Mouse (Mus musculus) kidney, postnatal 10 days (tissue): Measurements from ENCODE around the gene Nanos3.

ENCODE experiments used
- DNase-seq: peaks from one replicate; pipeline ENCODE4 v3.0.0; 2021; ENCODE audit warnings: mixed read lengths

Gene Nanos3

GRCm38 (mm10) chr8:84200652-84201544 is 15.9 kb upstream of the Nanos3 start:
- peak; percentile 91 for DNase-seq

- peak; percentile 53 for DNase-seq
Observed at GRCm38 (mm10) chr8:84200126-84200555, 15.1 kb upstream of the Nanos3 start.

DNA sequence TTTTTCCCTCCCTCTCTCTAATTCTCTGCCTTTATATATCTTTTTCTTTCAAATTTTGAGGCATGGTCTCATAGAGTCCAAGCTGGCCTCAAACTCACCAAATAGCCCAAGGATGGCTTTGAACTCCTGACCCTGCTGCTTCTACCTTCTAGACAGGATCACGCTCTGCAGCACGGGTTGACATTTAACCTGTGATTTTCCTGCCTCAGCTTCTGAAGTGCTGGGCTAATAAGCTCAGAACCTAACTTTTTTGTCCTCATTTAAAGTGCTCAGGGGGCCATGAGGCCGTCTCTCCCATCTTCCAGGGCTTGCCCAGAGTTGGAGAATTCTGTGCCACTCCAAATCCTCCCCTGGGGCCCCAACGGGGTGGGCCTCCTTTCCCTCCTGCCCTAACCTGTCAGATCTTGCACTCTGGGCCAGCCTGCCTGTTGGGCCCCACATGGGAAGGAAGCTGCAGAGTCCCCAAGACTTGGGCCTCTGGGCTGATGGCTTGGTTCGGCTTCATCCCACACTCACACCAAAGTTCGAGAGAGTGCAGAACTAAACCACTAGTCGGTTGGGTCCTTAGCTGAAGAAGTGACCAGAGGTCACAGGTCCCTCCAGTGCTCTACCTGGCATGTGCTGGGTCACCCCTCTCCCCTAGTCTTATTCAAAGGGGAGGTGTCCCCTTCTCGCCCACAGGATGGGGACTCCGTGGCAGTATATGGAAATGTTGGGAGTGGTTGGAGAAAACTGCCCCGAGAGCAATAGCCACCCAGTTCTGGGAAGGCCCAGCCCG is 14.5 kb upstream of the Nanos3 start:
- DNase-seq, result no peak

DNA sequence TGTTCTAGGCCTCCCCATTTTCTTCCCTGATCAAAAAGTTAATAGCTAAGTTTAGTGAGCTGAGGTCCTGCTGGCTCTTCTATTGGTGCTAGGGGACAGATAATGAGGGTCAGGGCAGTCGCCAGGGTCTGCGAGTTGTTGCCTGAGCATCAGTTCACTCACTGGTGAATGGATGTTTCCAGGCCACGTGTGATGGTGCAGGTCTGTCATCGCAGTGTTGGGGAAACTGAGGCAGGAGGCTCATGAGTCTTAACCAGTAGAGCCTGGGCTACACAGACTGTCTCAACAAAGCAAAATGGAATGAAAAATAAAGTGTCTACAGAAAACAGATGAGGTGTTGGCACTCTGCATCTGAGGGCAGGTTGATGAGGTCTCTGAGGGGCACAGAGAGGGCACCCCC is 13.9 kb upstream of the Nanos3 start:
- DNase-seq, result no peak

DNA sequence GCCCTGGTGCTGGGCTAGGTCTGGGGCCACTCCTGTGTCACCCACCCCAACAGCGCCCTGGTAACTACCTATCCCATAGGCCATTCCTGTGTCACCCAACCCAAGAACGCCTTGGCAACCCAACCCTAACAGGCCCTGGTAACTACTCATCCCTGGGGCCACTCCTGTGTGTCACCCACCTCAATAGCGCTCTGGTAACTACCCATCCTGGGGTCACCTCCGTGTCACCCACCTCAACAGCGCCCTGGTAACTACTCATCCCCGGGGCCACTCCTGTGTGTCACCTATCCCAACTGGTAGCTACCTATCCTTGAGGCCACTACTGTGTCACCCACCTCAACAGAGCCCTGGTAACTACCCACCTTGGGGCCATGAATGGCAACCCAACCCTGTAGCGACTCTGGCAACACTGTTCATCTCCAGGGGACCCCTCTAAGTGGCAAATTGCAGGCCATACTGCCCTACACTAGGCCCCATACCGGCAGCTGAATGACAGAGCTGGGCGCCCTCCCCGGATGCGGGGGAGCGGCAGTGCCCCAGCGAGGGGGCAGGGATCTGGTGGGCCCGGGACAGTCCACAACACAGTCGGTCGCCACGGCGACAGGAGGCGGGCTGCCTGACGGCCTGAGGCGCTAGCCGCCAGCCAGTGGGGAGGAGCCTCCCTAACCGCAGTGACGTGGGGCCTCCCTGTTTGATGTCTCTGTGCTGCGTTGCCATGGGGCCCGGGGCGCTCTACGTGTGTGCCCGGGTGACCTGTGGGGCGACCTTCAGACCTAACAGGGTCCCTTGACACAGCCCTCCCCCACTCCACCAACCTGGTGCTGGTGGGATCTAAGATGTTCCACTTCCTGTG is 13.1 kb upstream of the Nanos3 start:
- peak; percentile 93 for DNase-seq

- DNase-seq, result peak; percentile 96
Observed at GRCm38 (mm10) chr8:84197141-84197921, 12.3 kb upstream of the Nanos3 start.

DNA sequence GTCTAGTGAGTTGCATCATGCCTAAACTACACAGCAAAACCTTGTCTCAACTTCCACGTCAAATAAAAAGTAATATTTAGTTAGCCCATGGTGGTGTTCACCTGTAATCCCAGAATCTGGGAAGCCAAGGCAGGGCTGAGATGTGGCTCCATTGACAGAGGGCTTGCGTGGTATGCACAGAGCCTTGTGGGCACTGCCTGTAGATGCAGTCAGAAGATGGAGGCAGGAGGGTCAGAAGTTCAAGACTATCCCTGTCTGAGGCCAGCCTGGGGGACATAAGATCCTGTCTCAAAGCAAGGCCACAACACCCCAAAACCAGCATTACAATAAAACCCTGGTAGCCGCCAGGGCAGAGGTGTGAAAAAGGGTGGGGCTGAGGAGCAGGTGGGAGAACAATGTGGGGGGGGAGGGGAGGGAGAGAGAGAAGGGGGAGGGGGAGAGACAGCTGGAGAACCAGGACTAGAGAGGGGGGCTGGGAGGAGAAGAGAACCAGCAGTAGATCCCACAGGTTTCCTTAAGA is 9.3 kb upstream of the Nanos3 start:
- no peak for DNase-seq

- peak; percentile 12 for DNase-seq
Observed at GRCm38 (mm10) chr8:84193566-84193965, 8.5 kb upstream of the Nanos3 start.

- DNase-seq, result no peak
Observed at GRCm38 (mm10) chr8:84193161-84193560, 8.1 kb upstream of the Nanos3 start.

DNA sequence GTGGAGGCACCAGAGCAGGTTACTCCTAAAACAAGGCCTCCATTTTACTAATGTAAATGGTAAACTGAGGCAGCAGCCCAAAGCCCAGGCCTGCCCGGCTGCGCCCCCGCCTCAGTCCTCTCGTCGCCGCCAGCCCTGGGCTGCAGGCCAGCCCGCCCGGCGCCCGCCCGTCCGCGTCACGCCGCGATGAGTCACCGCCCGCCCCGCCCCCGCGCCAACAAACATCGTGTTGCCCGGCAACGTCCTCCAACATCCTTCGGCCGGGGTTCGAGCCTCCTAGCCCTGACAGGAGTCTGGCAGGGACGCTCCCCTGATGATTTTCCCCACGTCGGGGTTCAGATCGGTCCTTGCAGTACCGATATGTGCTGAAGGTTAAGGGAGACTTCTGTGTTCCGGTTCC is 7.5 kb upstream of the Nanos3 start:
- DNase-seq, result peak; percentile 92

GRCm38 (mm10) chr8:84192023-84192422 is 7.0 kb upstream of the Nanos3 start:
- DNase-seq, result peak; percentile 79

- DNase-seq, result peak; percentile 51
Observed at GRCm38 (mm10) chr8:84190191-84190867, 5.3 kb upstream of the Nanos3 start.

DNA sequence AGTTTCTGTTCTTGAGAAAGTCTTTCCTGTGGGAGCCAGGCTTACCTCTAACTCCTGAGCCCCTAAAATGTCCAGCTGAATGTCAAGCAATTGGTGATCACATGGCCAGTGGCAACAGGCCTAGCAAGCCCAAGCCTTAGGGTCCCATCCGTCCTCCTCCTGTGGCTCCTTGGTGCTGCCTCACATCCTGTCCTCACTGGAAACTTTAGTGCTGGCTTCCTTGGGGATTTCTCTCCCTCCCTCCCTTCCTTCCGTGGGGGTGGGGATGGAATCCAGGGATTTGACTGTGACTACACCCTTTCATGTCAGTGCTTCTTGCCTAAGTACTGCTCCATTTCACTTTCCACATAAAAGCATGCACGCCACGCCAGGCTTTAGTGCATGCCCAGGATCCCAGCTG is 4.6 kb upstream of the Nanos3 start:
- peak; percentile 80 for DNase-seq

DNA sequence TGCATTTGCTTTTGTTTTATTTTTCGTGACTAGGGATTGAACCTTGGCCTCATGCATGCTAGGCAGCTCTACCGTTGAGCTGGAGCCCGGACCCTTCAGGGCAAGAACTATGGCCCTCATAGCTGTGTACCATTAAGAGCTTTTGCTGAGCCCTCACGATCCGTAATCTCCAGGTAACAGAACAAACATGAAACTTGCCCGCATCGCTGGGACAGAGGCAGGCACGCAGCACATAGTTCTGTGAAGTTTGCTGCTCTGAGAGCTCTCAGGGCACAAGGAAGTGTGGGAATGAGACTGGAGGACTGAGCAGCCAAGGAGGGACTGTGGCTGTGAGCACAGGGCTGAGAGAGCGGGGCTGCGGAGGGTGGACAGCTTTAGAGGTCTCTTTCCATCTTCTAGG is 3.7 kb upstream of the Nanos3 start:
- DNase-seq, result peak; percentile 35

- DNase-seq, result peak; percentile 81
Observed at GRCm38 (mm10) chr8:84187065-84187755, 2.2 kb upstream of the Nanos3 start.

DNA sequence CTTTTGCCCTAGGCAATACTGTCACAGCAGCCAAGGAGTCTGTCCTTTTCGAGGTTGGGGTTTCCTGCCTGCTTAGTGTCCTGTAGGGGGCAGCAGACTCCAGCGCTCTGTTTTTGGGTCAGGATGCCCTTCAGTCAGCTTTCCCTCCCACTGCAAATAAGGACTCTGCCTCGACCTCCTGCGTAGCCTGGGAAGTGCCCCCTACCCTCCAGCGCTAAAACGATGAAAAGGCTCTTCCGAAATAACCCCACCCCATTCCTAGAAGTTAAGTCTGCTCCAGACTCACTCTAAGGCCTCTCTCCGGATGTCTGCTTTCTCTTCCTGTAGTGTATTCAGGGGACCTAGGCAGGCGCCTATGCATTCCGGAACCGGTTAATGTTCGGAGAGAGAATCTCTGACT is 1.5 kb upstream of the Nanos3 start:
- DNase-seq, result peak; percentile 84

DNA sequence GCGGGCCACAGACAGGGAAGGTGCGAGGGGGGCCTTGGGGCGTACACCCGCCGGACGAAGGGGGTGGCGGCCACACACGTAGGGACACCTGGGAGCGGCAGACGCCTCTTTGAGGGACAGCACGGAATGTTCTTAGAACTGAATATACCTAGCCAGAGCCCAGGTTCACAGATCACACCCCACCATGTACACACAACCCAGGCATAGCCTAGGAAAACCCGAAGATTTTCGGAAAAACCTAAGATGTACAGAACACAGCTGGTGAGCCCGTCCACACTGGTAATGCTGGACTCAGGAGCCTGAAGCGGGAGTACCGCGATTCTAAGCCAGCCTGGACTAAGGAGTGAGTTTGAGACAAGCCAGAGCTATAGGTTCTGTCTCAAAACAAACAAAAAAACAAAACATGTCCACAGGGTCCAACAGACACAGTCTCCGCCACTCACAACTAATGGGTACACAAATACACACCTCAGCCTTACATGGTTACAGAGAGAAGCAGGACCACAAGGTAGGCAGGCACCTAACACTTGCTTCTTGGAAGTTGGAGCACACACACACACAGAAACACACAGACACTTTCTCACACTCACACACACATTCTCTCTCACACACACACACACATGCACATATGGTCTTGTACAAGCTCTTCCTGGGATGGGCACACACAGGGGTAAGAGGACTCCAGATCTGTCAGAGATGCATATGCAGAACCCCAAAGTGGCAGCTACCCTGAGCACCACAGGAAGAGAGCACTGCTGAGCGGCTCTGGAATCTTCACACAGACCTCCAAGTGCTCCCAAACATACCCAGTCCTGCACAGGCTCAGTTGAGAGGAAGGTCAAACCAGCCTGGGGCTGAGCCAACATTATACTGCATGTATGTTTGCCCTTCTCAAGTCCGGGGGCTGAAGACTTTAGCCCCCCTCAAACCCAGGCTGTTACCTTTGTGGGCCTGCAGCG is 653 bp downstream of the Nanos3 start:
- no peak for DNase-seq

GRCm38 (mm10) chr8:84183261-84184084 is 1.5 kb downstream of the Nanos3 start:
- peak; percentile 67 for DNase-seq
